Mouse (Mus musculus) regulatory T cell (primary cell): Measurements from ENCODE around the gene Lrtm2.

Experiments
- in situ Hi-C: fragments of 300-600 bp; cut with MboI, MseI; formaldehyde crosslinking; loops from one replicate; pipeline ENCODE4 v1.15.1; 2025; ENCODE audit warnings: high pct_unique_total_duplicates

Lrtm2 gene

DNA sequence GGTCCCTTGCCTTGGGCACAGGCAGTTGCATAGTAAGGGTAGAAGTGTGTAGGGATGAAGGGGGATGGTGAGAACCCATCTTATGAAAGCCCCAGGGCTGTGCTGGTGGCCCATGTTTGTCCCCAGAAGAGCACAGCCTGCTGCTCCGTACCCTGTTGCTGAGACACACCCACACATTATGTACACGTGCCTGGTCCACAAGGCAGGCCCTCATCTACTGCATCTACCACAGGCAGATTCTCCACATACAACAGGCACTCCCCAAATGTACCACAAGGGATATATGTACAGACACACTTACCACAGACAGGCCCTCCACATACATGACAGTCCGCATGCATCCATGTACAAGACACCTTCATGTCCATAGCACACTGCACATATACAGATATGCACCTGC lies 6.7 kb upstream of the Lrtm2 start:
- in situ Hi-C loops = no loop called here

- in situ Hi-C loops = no loop called here
Measured at GRCm38 (mm10) chr6:119336124-119336523, 5.6 kb upstream of the Lrtm2 start.

- in situ Hi-C loops = no loop called here
Measured at GRCm38 (mm10) chr6:119333831-119334230, 3.3 kb upstream of the Lrtm2 start.

DNA sequence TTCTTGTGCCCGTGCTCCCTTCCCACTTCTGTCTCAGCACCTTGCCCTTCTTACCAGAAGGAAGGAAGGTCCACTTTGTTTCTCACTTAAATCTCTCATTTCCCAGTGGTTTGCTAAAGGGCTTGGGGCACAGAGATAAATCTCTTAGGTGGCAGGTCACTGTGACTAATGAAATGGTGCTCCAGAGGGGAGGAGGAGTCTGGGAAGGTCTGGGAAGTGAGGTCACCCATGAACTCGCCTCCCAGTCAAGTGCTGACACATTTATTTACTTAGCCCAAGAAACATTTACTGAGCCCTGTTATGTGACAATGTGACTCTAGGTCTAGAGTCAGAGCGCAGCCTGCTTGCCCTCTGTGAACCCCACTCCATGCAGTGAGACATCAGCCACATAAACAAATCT lies 2.6 kb upstream of the Lrtm2 start:
- in situ Hi-C loops = no loop called here

DNA sequence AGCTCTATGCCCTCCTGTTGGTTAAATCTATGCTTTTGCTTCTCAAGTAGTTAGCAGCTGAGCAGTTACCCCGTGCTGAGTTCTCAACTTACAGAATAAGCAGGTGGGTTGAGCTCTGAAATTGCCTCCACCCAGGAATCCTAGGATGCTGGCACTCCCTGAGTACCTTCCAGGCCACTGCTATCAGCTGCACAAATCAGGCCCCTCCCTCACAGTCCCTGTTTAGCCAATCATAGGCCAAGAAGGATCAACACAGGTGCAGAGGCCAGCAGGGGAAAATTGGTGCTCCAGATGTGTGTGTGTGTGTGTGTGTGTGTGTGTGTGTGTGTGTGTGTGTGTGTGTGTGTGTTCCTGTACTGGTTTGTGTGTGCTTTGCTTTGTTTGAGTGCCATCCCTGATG lies 1.5 kb upstream of the Lrtm2 start:
- in situ Hi-C loops = no loop called here

DNA sequence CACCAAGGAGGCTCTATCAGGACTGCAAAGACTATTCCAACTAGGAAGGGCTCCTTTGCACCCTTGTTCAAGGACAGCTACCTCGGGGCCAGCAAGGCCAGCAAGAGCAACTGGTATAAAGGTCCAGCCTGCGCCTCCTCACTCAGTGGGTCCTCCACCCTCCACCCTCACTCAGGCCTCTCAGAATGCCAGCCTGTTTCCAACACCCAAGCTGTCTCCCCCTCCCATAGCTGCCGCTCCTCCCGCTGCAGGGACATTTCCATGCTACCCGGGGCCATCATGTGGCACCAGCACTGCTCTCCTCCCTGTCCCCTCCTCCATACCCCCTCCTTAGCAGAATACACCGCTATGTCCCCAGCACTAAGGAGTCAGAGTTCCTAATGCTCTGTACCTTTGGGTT lies 630 bp downstream of the Lrtm2 start:
- in situ Hi-C loops = no loop called here

DNA sequence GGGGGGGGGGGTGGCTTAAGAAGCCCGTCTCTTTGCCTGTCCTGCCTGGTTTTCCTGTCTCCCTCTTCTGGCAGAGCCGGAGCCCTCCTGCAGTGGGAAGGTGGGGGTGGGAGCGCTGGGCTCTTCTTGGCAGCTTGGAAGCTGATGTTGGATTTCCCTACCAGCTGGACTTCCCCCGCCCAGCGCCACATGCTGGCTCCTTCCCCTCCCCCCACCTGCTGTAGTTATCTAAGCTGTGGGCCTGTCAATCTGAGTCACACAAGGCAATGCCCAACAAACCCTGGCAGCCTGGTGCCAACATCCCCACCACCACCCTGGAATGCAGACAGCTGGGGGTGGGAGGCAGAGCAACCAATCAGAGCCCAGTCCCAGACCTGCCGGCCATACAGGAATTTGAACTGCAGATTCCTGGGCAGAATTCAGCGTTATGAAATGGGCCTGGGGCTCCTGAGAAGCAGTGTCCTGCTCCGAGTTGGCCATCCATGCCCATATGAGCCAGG lies 1.3 kb downstream of the Lrtm2 start:
- in situ Hi-C loops = no loop called here

DNA sequence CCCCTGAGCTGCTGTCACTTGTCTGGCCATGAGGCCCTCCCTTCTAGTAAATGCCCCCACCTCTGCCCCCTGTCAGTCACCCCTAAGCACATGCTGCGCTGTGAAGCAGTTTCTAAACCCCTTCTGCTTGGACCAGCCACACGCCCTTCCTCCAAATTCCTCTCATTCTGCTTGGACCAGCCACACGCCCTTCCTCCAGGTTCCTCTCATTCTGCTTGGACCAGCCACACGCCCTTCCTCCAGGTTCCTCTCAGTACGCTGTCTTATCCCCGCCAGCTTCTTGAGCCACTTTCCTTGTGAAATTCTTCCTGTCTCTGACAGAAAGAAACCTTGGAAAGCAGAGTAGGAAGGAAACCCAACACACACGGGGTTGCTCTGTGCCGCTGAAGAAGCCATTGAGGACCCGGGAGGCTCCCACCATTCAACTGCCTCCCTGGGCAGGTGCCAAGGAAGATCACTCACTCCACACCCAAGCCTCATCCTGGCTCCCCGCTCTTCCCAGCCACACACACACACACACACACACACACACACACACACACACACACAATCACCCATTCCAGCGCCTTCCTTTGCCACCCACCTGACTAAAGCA lies 1.9 kb downstream of the Lrtm2 start:
- in situ Hi-C loops = no loop called here

- in situ Hi-C loops = no loop called here
Measured at GRCm38 (mm10) chr6:119326541-119326940, 4.0 kb downstream of the Lrtm2 start.

- in situ Hi-C loops = no loop called here
Measured at GRCm38 (mm10) chr6:119325978-119326377, 4.6 kb downstream of the Lrtm2 start.

GRCm38 (mm10) chr6:119324776-119325175 lies 5.8 kb downstream of the Lrtm2 start:
- in situ Hi-C loops = no loop called here

DNA sequence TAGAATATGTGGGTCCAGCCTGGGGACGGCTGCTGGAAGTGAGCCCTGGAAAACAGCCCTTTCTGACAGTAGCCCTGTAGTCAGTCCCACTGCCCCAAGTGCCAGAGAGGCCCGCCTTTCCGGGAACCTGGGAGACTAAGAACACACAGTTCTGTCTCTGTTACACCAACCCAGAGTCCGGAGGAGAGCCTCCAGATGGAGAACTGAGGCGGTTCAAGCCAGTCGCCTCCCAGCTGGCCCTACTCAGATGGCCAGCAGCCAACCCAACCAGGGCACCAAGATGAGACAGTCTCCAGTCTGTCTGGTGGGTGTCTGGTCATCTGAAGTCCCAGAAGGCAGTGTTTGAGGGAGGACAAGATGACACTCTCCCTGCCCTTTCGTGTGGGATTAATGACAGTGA lies 8.8 kb downstream of the Lrtm2 start:
- in situ Hi-C loops = no loop called here

GRCm38 (mm10) chr6:119320481-119320880 lies 10.1 kb downstream of the Lrtm2 start:
- in situ Hi-C loops = no loop called here

DNA sequence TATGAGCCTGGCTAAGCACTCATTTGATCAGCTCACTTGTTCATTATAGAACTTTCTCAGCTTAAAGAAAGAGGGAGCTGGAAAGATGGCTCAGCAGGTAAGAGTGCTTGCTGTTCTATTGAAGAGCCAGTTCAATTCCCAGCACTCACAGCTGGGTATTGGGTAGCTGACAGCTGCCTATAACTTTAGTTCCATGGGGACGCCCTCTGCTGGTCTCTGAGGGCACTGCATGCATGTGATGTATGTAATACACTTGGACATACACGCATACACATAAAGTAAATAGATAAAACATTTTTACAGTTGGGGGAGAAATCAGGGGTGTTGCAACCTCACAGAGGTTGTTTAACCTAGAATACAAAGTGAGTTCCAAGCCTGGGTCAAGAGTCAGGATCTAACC lies 11.2 kb downstream of the Lrtm2 start:
- in situ Hi-C loops = no loop called here

DNA sequence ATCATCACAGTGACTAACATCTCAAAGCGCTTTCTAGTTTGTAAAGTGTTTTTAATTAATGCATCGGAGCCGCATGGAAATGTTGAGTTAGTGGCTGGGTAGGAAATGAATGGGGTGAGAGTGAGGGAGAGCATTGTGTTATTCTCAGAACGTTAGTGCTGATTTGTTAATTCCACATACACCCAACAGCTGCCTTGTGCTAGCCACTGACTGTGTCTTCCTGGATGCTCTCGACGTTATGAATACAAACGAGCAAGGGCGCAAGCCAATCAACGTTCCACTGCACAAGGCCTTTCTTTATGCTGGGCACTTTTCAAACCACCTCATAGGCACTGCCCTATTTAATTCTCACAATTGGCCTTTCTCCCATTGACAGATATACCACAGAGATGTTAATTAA lies 11.8 kb downstream of the Lrtm2 start:
- in situ Hi-C loops = no loop called here

GRCm38 (mm10) chr6:119314751-119315476 lies 15.7 kb downstream of the Lrtm2 start:
- in situ Hi-C loops = no loop called here

DNA sequence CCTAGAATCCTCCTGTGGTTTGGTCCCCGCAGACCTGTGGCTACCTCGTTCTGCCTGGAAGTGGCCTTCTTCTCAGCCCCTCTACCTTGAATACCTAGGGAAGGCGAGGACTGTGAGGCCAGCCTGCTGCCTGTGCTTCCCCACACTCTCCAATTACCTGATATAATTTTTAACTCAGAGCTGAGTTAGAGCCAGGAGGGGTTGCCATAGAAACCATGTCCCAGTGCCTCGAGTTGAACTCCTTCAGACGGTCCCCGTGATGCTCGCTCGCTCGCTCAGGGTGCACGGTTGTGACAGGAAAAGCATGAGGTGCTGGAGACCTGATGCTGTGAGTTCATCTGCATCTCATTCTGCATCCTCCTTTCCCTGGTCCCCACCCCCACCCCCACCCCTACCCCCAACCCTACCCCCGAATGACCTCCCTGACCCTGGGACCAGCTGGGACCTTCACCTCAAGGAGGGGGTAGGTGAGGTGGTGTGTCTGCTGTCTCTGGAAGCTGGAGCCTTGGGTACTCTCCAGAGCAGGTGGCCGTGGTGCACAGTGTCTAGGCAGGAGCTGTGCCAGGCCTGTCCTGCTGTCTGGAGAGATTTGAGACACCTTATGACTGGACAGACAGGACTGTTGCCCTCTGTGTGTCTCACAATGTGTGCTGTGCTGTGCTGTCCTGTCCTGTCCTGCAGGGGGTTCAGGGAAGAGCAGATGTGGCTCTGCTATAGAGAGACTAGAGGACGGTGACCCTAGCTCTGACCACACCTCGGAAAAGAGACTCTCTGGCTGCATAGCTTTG lies 16.8 kb downstream of the Lrtm2 start:
- in situ Hi-C loops = no loop called here

GRCm38 (mm10) chr6:119313096-119313495 lies 17.5 kb downstream of the Lrtm2 start:
- in situ Hi-C loops = no loop called here

- in situ Hi-C loops = no loop called here
Measured at GRCm38 (mm10) chr6:119312381-119312780, 18.2 kb downstream of the Lrtm2 start.

DNA sequence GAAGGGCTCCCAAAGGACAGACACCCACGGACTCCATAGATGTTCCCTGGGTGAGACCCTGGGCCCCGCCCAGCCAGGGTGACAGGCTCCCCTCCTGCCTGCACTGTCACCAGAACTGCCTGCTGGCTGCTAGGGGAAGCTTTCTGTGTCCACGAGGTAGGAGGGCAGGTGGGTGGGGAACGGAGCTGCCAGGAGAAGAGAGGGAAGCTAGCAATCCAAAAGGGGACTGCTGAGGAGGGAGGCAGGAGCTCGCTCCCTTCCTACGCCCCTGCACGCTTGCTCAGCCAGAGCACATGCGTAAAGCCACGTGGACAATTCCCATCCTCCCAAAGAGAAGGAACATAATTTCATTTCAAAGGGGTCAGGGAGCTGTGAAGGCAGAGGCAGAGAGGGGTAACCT lies 20.4 kb downstream of the Lrtm2 start:
- in situ Hi-C loops = no loop called here

- in situ Hi-C loops = no loop called here
Measured at GRCm38 (mm10) chr6:119307867-119308413, 22.6 kb downstream of the Lrtm2 start.

GRCm38 (mm10) chr6:119303331-119303730 lies 27.2 kb downstream of the Lrtm2 start:
- in situ Hi-C loops = no loop called here
